Mouse (Mus musculus) bone marrow, adult 2 months (tissue): ENCODE measurements around the gene Mtnr1a. TPM values are rescaled to one million over a fixed set of nuclear protein-coding genes. Genes with fewer than 3 reads are reported as not detected.
"Not testable (repeated sequence)": the region's sequence is repeated elsewhere in the genome, so short reads cannot be mapped to it uniquely, and the experiment has no call there.

Source experiments
- H3K27ac ChIP-seq: fragments of 200-500 bp; 2 replicates; pipeline ENCODE4 v1.5.1; 2012; ENCODE audit warnings: low read depth, mild to moderate bottlenecking, control low read depth, inconsistent platforms, low read length; ENCODE audit not compliant: control insufficient read depth, poor library complexity, insufficient read depth
- H3K4me1 ChIP-seq: fragments of 200-500 bp; 2 replicates; pipeline ENCODE4 v1.6.1; 2011; ENCODE audit warnings: low read length; ENCODE audit not compliant: control insufficient read depth, insufficient read depth
- H3K4me3 ChIP-seq: fragments of 200-500 bp; replicated peaks from 2 replicates; pipeline ENCODE3; 2011; ENCODE audit warnings: mild to moderate bottlenecking, low read depth, low read length, control low read depth; ENCODE audit not compliant: control insufficient read depth
- CTCF ChIP-seq: fragments of 200-500 bp; IDR thresholded peaks from 2 replicates; pipeline ENCODE4 v1.5.1; 2011; ENCODE audit warnings: low read length, control low read depth; ENCODE audit not compliant: control insufficient read depth, insufficient read depth
- POLR2A ChIP-seq: fragments of 200-500 bp; IDR thresholded peaks from 2 replicates; pipeline ENCODE4 v1.6.1; 2011; ENCODE audit warnings: low read depth, mild to moderate bottlenecking, control low read depth, low read length, borderline replicate concordance; ENCODE audit not compliant: control insufficient read depth
- WGBS: fragments of 180-500 bp; shearing (Covaris S2); methylation state at CpG from one replicate; pipeline ENCODE4 v1.1.7; 2018; 5-methylcytosine and 5-hydroxymethylcytosine counted together
- polyA plus RNA-seq: library from polyadenylated mRNA; stranded (reverse); fragments of >200 nt; gene quantifications from 2 replicates; pipeline ENCODE4 v1.2.4, GENCODE M21; 2011; ENCODE audit warnings: low replicate concordance; ENCODE audit not compliant: missing spikeins, insufficient read depth, insufficient read length

The Mtnr1a gene
- polyA plus RNA-seq, 1 experiment = not detected

DNA sequence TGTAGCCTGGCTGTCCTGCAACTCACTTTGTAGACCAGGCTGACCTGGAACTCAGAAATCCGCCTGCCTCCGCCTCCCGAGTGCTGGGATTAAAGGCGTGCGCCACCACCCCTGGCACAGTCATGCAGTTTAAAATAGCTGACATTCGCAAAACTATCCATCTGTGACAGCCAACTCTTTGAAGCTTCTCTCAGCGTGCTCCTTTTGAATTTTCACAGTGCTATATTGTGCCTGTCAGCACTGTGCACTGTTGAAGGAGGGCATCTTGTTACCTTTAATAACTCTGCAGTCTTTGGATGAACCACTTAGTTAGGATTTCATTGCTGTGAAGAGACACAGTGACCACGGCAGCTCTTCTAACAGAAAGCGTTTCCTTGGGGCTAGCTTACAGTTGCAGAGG, 16.3 kb upstream of the Mtnr1a start:
- TF ChIP-seq POLR2A (no peak), CTCF (no peak)
- Histone ChIP-seq H3K4me1 (no peaks in the 10 kb centered on the region), H3K27ac (no peak overlapping the region), H3K4me3 (no peak overlapping the region)
- WGBS = 84% methylated on average over 9 of the region's 9 CpGs

DNA sequence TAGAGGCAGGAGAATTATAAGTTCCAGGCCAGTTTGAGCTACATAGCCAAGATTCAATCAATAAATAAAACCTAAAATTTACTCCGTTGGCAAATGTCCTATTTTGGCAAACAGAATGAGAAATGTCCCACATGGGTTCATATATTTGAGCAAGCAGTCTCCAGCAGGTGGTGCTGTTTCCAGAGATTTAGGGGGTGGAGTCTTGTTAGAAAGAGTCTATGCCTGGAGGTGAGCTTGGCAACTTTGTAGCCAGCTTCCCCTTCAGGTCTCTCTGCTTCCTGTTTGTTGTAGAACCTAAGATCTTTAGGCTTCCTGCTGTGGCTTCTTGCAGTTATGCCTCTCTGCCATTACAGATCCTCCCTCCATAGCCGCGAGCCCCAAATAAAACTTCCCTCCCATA, 13.4 kb upstream of the Mtnr1a start:
- H3K27ac ChIP-seq = no peak overlapping the region
- WGBS = 86% methylated on average over 3 of the region's 3 CpGs
- no peak for TF ChIP-seq POLR2A
- TF ChIP-seq CTCF = no peak
- no peaks in the 10 kb centered on the region for H3K4me1 ChIP-seq
- no peak overlapping the region for H3K4me3 ChIP-seq

DNA sequence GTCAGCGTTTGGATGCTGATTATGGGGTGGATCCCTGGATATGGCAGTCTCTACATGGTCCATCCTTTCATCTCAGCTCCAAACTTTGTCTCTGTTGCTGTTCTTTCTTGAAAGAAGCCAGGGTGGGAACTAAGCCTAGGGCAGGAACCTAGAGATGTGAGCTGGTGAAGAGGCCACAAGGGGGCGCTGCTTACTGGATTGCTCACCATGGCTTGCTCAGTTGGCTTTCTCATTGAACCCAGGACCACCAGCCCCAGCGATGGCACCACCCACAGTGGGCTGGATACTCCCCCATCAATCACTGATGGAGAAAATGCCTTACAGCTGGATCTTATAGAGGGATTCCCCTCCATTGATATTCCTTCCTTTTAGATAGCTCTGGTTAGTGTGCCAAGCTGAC, 12.1 kb upstream of the Mtnr1a start:
- 33% methylated on average over 3 of the region's 3 CpGs for WGBS

DNA sequence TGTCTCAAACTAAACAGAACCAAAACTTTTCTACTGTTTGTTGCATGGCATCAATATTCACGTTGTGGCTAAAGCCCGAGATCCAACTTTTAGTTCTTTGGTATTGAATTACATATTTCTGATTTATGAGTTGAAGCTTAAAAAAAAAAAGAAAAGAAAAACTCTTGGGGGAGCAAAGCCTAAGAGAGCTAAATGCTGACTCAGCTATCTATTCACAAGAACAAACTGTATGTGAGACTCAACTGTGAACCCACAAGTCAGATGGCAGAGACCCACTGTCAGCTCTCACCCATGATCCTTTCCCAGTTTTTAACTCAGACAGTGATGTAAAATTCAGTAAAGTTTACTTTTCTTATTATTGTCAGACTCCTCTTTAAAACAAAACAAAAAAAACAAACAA, 8.9 kb upstream of the Mtnr1a start:
- Histone ChIP-seq H3K27ac (no peak overlapping the region), H3K4me3 (no peak overlapping the region), H3K4me1 (no peaks in the 10 kb centered on the region)
- no peak for TF ChIP-seq POLR2A
- no peak for TF ChIP-seq CTCF
- 71% methylated on average over 2 of the region's 2 CpGs for whole genome bisulfite sequencing

More for the DNA sequence above, 12.1 kb upstream of the Mtnr1a start:
- Histone ChIP-seq H3K4me1 (no peaks in the 10 kb centered on the region), H3K27ac (no peak overlapping the region), H3K4me3 (no peak overlapping the region)
- TF ChIP-seq POLR2A = no peak
- TF ChIP-seq CTCF = no peak

DNA sequence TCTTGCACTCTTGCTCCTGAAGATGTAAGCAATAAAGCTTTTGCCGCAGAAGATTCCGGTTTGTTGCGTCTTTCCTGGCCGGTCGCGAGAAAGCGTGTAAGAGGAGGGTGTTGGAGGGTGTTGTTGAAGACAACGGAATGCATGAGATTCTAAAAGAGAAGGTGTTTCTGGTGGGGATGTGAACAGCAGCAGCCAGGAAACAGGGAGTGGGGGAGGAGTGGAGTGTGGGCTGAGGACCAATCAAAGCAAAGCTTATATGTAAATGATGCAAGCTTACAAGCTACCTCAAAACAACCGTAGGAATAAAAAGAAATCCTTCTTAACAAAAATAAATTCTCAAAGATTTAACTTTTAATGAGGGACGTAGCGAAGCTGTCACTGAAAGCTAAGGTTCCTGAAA, 6.6 kb upstream of the Mtnr1a start:
- no peak for TF ChIP-seq CTCF
- TF ChIP-seq POLR2A = no peak
- no peak overlapping the region for H3K27ac ChIP-seq
- WGBS = 82% methylated on average over 11 of the region's 11 CpGs
- H3K4me1 ChIP-seq = no peaks in the 10 kb centered on the region
- no peak overlapping the region for H3K4me3 ChIP-seq

DNA sequence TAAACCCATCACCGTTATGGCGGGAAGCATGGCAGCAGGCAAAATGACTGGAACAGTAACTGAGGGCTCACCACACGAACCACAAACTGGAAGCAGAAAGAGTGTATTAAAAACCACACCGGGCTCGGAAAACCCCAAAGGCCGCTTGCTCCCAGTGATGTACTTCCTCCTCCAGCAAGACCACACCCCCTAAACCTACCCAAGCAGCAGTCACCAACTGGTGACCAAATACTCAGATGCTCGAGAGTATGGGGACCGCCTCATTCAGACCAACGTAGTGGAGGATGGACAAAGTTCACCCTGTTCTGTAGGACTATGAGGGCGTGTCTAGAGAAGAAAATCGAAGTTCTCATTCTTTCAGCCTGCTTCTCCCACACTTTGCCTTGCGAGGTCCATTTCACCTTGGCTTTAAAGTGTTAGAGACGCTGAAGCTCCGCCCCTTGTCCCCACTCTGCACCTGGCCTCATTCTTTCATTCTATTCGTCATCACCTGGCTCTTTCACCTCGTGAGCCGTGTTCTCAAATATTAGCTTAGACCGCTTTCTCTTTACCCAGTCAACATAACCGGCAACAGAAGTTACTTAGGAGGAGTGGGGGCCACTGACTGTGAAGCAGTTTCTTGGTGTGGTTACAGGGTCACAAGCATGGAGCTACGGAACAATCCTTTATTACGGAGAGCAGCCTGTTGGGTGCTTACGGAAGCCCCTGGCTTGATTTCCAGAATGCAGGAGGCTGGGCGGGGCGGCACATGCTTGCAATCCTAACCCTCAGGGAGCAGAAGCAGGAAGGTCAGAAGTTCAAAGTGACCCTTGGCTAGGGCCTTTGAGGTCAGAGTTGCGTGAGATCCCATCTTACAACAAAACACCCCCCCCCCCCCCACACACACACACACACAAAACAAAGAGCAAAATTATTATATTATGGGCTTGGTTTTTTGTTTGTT, 5.7 kb upstream of the Mtnr1a start:
- WGBS = 40% methylated on average over 25 of the region's 25 CpGs
- no peaks in the 10 kb centered on the region for H3K4me1 ChIP-seq
- no peak overlapping the region for H3K27ac ChIP-seq
- no peak overlapping the region for H3K4me3 ChIP-seq
- TF ChIP-seq CTCF (no peak), POLR2A (no peak)

DNA sequence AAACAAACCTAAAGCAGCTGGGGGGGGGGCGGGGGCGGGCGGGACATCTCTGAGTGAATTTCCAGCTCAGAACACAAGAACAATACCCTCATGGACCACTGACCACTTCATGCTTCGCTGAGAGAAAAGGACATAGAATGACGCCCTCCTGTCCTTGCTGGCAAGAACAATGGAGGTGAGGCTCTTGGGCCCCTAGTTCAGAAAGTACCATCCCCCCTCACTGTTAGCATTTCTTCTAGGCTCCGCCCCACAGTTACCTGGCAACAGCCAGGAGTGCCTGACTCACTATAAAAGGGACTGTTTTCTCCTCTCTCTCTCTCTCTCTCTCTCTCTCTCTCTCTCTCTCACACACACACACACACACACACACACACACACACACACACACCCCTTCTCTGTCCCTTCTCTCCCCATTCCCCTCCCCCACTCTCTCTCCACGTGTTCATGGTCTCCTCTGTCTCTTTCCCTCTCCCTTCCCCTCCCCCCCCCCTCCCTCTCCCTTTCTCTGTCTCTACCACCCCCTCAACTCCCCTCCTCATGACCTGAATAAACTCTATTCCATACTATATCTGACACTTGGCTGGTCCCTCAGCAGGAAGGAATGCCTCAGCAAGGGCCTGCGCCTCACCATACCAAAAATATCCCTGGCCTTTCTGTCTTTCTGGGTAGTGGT, 4.6 kb upstream of the Mtnr1a start:
- H3K4me3 ChIP-seq = no peak overlapping the region
- WGBS = 60% methylated on average over 8 of the region's 8 CpGs
- no peak overlapping the region for H3K27ac ChIP-seq
- TF ChIP-seq POLR2A (no peak), CTCF (no peak)
- H3K4me1 ChIP-seq = no peaks in the 10 kb centered on the region

DNA sequence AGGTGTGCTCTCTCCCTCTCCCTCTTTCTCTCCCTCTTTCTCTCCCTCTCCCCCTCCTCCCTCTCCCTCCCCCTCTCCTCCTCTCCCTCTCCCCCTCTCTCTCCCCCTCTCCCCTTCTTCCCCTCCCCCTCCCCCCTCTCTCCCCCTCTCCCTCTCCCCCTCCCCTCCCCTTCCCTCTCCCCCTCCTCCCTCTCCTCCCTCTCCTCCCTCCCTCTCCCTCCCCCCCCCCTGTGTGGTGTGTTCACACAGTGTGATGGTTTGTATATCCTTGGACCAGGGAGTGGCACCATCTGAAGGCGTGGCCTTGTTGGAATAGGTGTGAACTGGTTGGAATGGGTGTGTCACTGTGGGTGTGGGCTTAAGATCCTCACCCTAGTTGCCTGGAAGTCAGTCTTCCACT, 3.5 kb upstream of the Mtnr1a start:
- WGBS = 64% methylated on average over 1 of the region's 1 CpGs
- not testable (repeated sequence) for H3K27ac ChIP-seq, H3K4me1 ChIP-seq, H3K4me3 ChIP-seq

DNA sequence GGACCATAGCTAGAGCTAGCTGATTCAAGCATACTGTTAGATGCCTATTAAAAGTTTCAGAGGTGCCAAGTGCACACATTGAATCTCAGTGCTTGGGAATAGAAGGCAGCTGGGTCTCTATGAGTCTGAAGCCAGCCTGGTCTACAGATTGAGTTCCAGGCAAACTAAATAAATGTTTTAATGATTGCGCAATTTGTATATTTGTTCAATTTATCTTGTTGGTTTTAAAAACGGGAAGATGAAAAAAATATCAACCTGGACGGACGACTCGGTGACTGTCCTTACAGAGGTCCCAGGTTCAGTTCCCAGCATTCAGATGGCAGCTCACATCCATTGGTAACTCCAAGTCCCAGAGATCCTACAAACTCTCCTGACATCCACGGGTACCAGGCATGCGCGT, 2.0 kb downstream of the Mtnr1a start:
- H3K4me3 ChIP-seq = no peak overlapping the region
- H3K27ac ChIP-seq = no peak overlapping the region
- TF ChIP-seq CTCF (no peak), POLR2A (no peak)
- 79% methylated on average over 8 of the region's 8 CpGs for WGBS
- H3K4me1 ChIP-seq = no peaks in the 10 kb centered on the region

DNA sequence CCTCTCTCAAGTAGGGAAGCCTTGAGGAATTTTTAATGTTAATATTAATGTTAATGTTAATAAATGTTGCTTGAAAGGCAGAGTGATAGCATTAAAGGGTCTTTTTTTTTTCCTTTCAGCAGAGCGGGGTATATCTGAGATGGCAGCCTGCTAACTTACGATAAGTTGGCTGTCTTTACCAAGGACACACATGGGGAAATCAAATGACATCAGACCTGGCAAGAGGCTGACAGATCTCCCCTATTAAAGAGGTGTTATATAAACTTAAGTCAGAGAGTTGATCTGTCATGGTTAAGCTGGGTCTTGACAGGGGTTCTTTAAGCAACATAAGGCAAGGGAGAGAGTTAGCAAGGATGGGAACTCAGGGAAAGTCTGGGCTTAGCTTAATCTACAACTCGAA, 11.9 kb downstream of the Mtnr1a start:
- H3K4me3 ChIP-seq = no peak overlapping the region
- TF ChIP-seq CTCF (no peak), POLR2A (no peak)
- WGBS = 80% methylated on average over 3 of the region's 3 CpGs
- no peak overlapping the region for H3K27ac ChIP-seq
- H3K4me1 ChIP-seq = no peaks in the 10 kb centered on the region
